Mouse (Mus musculus) myocyte (in vitro differentiated cells): Measurements from ENCODE around the gene Wdr61.

Experiments used
- CEBPB ChIP-seq: IDR thresholded peaks from 2 replicates; pipeline ENCODE4 v1.6.1; 2011; ENCODE audit warnings: mild to moderate bottlenecking, moderate library complexity; ENCODE audit not compliant: poor library complexity, insufficient read depth, severe bottlenecking
- E2F4 ChIP-seq: IDR thresholded peaks from one replicate; pipeline ENCODE4 v1.6.1; 2011; ENCODE audit warnings: mild to moderate bottlenecking, control low read depth, moderate library complexity; ENCODE audit not compliant: insufficient read depth
- MAX ChIP-seq: IDR thresholded peaks from one replicate; pipeline ENCODE4 v1.6.1; 2011; ENCODE audit warnings: low read depth, mild to moderate bottlenecking, control low read depth
- MYOD1 ChIP-seq, 3 experiments: IDR thresholded peaks; one replicate each; pipeline ENCODE4 v1.6.1; 2011; ENCODE audit warnings: control low read depth in 2 of 3, low read depth in 2 of 3, mild to moderate bottlenecking in 2 of 3, moderate library complexity in 1 of 3; ENCODE audit not compliant: insufficient read length in 2 of 3, control insufficient read depth in 1 of 3
- MYOG ChIP-seq, 3 experiments: IDR thresholded peaks; one replicate each; pipeline ENCODE4 v1.6.1; 2011; ENCODE audit warnings: control low read depth in 2 of 3, low read depth in 2 of 3, mild to moderate bottlenecking in 2 of 3; ENCODE audit not compliant: insufficient read length in 2 of 3, control insufficient read depth in 1 of 3, insufficient read depth in 1 of 3
- POLR2A ChIP-seq: IDR thresholded peaks from one replicate; pipeline ENCODE4 v1.6.1; 2011; ENCODE audit warnings: low read depth, mild to moderate bottlenecking, control low read depth, moderate library complexity; ENCODE audit not compliant: insufficient read length
- POLR2AphosphoS2 ChIP-seq: IDR thresholded peaks from one replicate; pipeline ENCODE4 v1.6.1; 2011; ENCODE audit warnings: low read depth, control low read depth; ENCODE audit not compliant: insufficient read length
- REST ChIP-seq: IDR thresholded peaks from one replicate; pipeline ENCODE4 v1.6.1; 2011; ENCODE audit warnings: mild to moderate bottlenecking, control low read depth, moderate library complexity; ENCODE audit not compliant: insufficient read depth, insufficient read length
- SRF ChIP-seq: IDR thresholded peaks from one replicate; pipeline ENCODE4 v1.6.1; 2011; ENCODE audit warnings: low read depth; ENCODE audit not compliant: control insufficient read depth, insufficient read length
- TCF12 ChIP-seq: IDR thresholded peaks from one replicate; pipeline ENCODE4 v1.6.1; 2011; ENCODE audit warnings: mild to moderate bottlenecking, control low read depth; ENCODE audit not compliant: poor library complexity, insufficient read depth, severe bottlenecking
- TCF3 ChIP-seq: IDR thresholded peaks from one replicate; pipeline ENCODE4 v1.6.1; 2011; ENCODE audit warnings: low read depth, control low read depth; ENCODE audit not compliant: insufficient read length
- USF1 ChIP-seq: IDR thresholded peaks from one replicate; pipeline ENCODE4 v1.6.1; 2011; ENCODE audit warnings: low read depth, mild to moderate bottlenecking, control low read depth, moderate library complexity

DNA sequence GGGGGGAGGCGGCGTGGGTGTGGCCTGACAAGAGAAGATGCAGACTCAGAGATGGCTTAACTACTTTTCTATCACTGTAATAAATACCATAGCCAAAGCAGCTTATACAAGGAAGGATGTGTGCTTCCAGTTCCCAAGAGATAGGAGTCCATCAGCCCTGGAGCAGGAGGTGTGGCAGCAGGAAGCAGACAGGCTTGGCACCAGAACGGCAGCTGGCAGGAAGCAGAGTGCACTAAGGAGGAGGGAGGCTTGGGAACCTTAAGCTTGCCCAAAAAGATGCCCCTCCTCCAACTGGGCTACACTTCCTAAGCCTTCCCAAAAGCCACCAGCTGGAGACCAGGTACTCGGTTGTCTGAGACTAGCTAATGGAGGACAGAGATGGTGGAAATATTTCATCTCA lies 51.5 kb downstream of the Wdr61 start:
- TF ChIP-seq POLR2A (no peak), TCF12 (no peak), MYOD1 (IDR thresholded peaks at IDR 0.05; ENCODE audit: control insufficient read depth in 1 of 3, insufficient read length in 2 of 3, low read depth in 2 of 3) (no peak), MYOG (IDR thresholded peaks at IDR 0.05; ENCODE audit: control insufficient read depth in 1 of 3, insufficient read depth in 1 of 3, insufficient read length in 2 of 3, low read depth in 2 of 3) (no peak), CEBPB (no peak), REST (no peak), POLR2AphosphoS2 (no peak), USF1 (no peak), TCF3 (no peak), MAX (no peak), E2F4 (no peak), SRF (no peak)
